Mouse (Mus musculus): ENCODE results near the gene Celf3.
A peak's percentile ranks its signal among the peaks of the same experiment; 100 is the strongest.

Gene Celf3

GRCm38 (mm10) chr3:94478591-94479169 lies 585 bp downstream of the Celf3 start:
- no peak for ATAC-seq (ENCODE audit: insufficient number of reproducible peaks, low FRiP score, low TSS enrichment)

GRCm38 (mm10) chr3:94479564-94479963 lies 1.5 kb downstream of the Celf3 start:
- no peak for ATAC-seq (ENCODE audit: insufficient number of reproducible peaks, low FRiP score, low TSS enrichment)

- ATAC-seq (ENCODE audit: insufficient number of reproducible peaks, low FRiP score, low TSS enrichment), result no peak
Measured at GRCm38 (mm10) chr3:94480291-94480884, 2.3 kb downstream of the Celf3 start, which contains the start of gene Riiad1. Gene Riiad1, minus strand, starts transcription at chr3:94480341.

GRCm38 (mm10) chr3:94481429-94481828 lies 3.3 kb downstream of the Celf3 start:
- ATAC-seq (ENCODE audit: insufficient number of reproducible peaks, low FRiP score, low TSS enrichment), result no peak

- no peak for ATAC-seq (ENCODE audit: insufficient number of reproducible peaks, low FRiP score, low TSS enrichment)
Measured at GRCm38 (mm10) chr3:94482764-94483385, 4.8 kb downstream of the Celf3 start.

- peak; percentile 59; the same call in 1 of the 2 replicates for ATAC-seq (ENCODE audit: insufficient number of reproducible peaks, low FRiP score, low TSS enrichment)
Measured at GRCm38 (mm10) chr3:94483790-94484439, 5.8 kb downstream of the Celf3 start.

GRCm38 (mm10) chr3:94485922-94486321 lies 7.8 kb downstream of the Celf3 start:
- no peak for ATAC-seq (ENCODE audit: insufficient number of reproducible peaks, low FRiP score, low TSS enrichment)

GRCm38 (mm10) chr3:94487581-94487980 lies 9.5 kb downstream of the Celf3 start:
- ATAC-seq (ENCODE audit: insufficient number of reproducible peaks, low FRiP score, low TSS enrichment), result no peak

GRCm38 (mm10) chr3:94497162-94497561 lies 19.1 kb downstream of the Celf3 start:
- ATAC-seq (ENCODE audit: insufficient number of reproducible peaks, low FRiP score, low TSS enrichment), result no peak

- no peak for ATAC-seq (ENCODE audit: insufficient number of reproducible peaks, low FRiP score, low TSS enrichment)
Measured at GRCm38 (mm10) chr3:94502243-94502642, 24.1 kb downstream of the Celf3 start.

- ATAC-seq (ENCODE audit: insufficient number of reproducible peaks, low FRiP score, low TSS enrichment), result no peak
Measured at GRCm38 (mm10) chr3:94506664-94507063, 28.6 kb downstream of the Celf3 start.

- ATAC-seq (ENCODE audit: insufficient number of reproducible peaks, low FRiP score, low TSS enrichment), result no peak
Measured at GRCm38 (mm10) chr3:94526731-94527130, 48.6 kb downstream of the Celf3 start.

GRCm38 (mm10) chr3:94533968-94534367 lies 55.9 kb downstream of the Celf3 start:
- no peak for ATAC-seq (ENCODE audit: insufficient number of reproducible peaks, low FRiP score, low TSS enrichment)

- ATAC-seq (ENCODE audit: insufficient number of reproducible peaks, low FRiP score, low TSS enrichment), result no peak
Measured at GRCm38 (mm10) chr3:94537187-94537586, 59.1 kb downstream of the Celf3 start.
